In the genomic region with DNA sequence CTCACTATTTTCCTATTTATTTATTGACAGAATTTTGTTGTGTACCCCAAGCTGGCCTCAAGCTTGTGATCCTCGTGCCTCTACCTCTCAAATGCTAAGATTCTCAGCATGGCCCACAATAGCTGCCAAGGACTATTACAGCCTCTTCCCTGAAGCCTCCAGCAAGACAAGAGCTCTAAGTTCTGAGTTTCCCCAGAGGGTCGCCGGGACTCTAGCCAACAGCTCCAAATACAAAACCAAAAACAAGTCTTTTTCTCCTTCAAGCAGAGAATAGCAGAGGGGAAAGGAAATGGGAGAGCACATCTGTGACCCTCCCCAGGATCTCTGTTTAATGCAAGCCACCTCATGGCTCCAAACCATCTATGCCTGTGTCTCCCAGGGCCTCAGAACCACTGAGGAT, we compare ENCODE assay signal across 14 mouse cellular contexts. TPM values are rescaled to one million over a fixed set of nuclear protein-coding genes. Genes with fewer than 3 reads are reported as not detected.
DNase-seq lines count a peak whose midpoint lies in the region; ATAC-seq and TF ChIP-seq lines count a peak whose summit lies in the region.
"Had no signal": no experiment of that assay in that cellular context is flagged by ENCODE, and none has a peak within 500 bp of the region (broad histone marks: within the 10 kb centered on the region; RNA-seq: fewer than 3 reads in every experiment).

No protein-coding gene starts in this region.

- no peak overlapping the region for H3K4me2 ChIP-seq in limb, embryonic 15.5 days
- H3K4me2 ChIP-seq: hindbrain, embryonic 15.5 days had no signal

- no peak for ATAC-seq in limb, embryonic 15.5 days (ENCODE audit: insufficient number of reproducible peaks, low FRiP score, low TSS enrichment, low read depth)
- ATAC-seq in megakaryocyte progenitor cell, adult 5-6 weeks (replicated peaks; ENCODE audit: poor library complexity) = no peak
- ATAC-seq: forebrain, postnatal 0 days had no signal

- no peak for DNase-seq in left cerebral cortex, adult 2 months (ENCODE audit: extremely low spot score in 1 of 2, low spot score in 2 of 2)
- no peak for DNase-seq in left cerebral cortex, adult 18-20 months (ENCODE audit: low spot score in 2 of 2)
- DNase-seq in embryonic facial prominence, embryonic 10.5 days (ENCODE audit: low spot score) = no peak
- DNase-seq in gastrocnemius, postnatal 10 days = peak; percentile 64
- no peak for DNase-seq in urinary bladder, adult 18-20 months (ENCODE audit: low spot score in 2 of 2)
- DNase-seq: adrenal gland, postnatal 14 days; cerebellum, postnatal 36 days; forebrain, postnatal 0 days had no signal

- H3K27ac ChIP-seq in left cerebral cortex, adult 2 months = peak overlapping the region; percentile 68
- H3K27ac ChIP-seq in embryonic facial prominence, embryonic 10.5 days (replicated peaks) = 0 out of 2 replicates have a peak overlapping the region, but pooled peaks have one; percentile 40
- peak overlapping the region; percentile 47; the same call in 1 of the 2 replicates for H3K27ac ChIP-seq in limb, embryonic 15.5 days

- peaks cover 93% of the 10 kb centered on the region for H3K36me3 ChIP-seq in embryonic facial prominence, embryonic 10.5 days (replicated peaks)
- H3K36me3 ChIP-seq in limb, embryonic 15.5 days = peaks cover 67% of the 10 kb centered on the region

- no peak overlapping the region for H3K9ac ChIP-seq in limb, embryonic 15.5 days
- H3K9ac ChIP-seq: forebrain, postnatal 0 days; hindbrain, embryonic 15.5 days had no signal

- H3K27me3 ChIP-seq in embryonic facial prominence, embryonic 10.5 days (replicated peaks; ENCODE audit: low read depth, poor library complexity, severe bottlenecking) = no peaks in the 10 kb centered on the region
- H3K27me3 ChIP-seq in limb, embryonic 15.5 days = no peaks in the 10 kb centered on the region
- H3K27me3 ChIP-seq: hindbrain, embryonic 15.5 days had no signal

- WGBS in embryonic facial prominence, embryonic 10.5 days = 63% methylated on average over 3 of the region's 3 CpGs
- WGBS in limb, embryonic 15.5 days = 80% methylated on average over 3 of the region's 3 CpGs

- no peaks in the 10 kb centered on the region for H3K9me3 ChIP-seq in embryonic facial prominence, embryonic 10.5 days
- H3K9me3 ChIP-seq in limb, embryonic 15.5 days = no peaks in the 10 kb centered on the region
- H3K9me3 ChIP-seq: hindbrain, embryonic 15.5 days had no signal

- no peak for TF ChIP-seq CTCF in left cerebral cortex, adult 2 months (IDR thresholded peaks at IDR 0.05)

- no peak overlapping the region for H3K4me3 ChIP-seq in left cerebral cortex, adult 2 months
- H3K4me3 ChIP-seq in embryonic facial prominence, embryonic 10.5 days = no peak overlapping the region
- no peak overlapping the region for H3K4me3 ChIP-seq in limb, embryonic 15.5 days
- H3K4me3 ChIP-seq: hindbrain, embryonic 15.5 days had no signal

- H3K4me1 ChIP-seq in embryonic facial prominence, embryonic 10.5 days = peaks cover 14% of the 10 kb centered on the region
- H3K4me1 ChIP-seq in limb, embryonic 15.5 days = no peaks in the 10 kb centered on the region
- H3K4me1 ChIP-seq: hindbrain, embryonic 15.5 days had no signal

- intact Hi-C loops in left cerebral cortex, adult 2 months (cut with DNase I) = no loop called here

RNA-seq across cellular contexts. Expression of a gene that starts 17.8 kb away (rescaled TPM):
- total RNA-seq in left cerebral cortex, adult 2 months (2021) = 10 to 100 TPM; 17.5 to 19.1 TPM
- total RNA-seq in left cerebral cortex, adult 18-20 months (2021) = 10 to 100 TPM; 18.2 to 21.3 TPM
- 31.3 and 33.2 TPM in 2 replicates for polyA plus RNA-seq in embryonic facial prominence, embryonic 10.5 days (2016; fragmentation: Nextera tagmentation; extraction: Ambion mirVana)
- 10 to 100 TPM; 11.2 to 14.3 TPM for total RNA-seq in gastrocnemius, postnatal 10 days (2021)
- 39.4 and 40.0 TPM in 2 replicates for polyA plus RNA-seq in limb, embryonic 15.5 days (2015; fragmentation: Nextera tagmentation; extraction: Ambion mirVana)
- 5.4 and 7.1 TPM in 2 replicates for total RNA-seq in megakaryocyte progenitor cell, adult 5-6 weeks (2015)
- 5.3 and 7.8 TPM in 2 replicates for total RNA-seq in megakaryocyte progenitor cell, adult 5-6 weeks (2017)

RNA-seq across cellular contexts. Expression of a gene that starts 22.0 kb away (rescaled TPM):
- 10 to 100 TPM; 13.9 to 14.4 TPM for total RNA-seq in left cerebral cortex, adult 2 months (2021)
- total RNA-seq in left cerebral cortex, adult 18-20 months (2021) = 10 to 100 TPM; 11.1 to 14.2 TPM
- 32.2 and 33.1 TPM in 2 replicates for polyA plus RNA-seq in embryonic facial prominence, embryonic 10.5 days (2016; fragmentation: Nextera tagmentation; extraction: Ambion mirVana)
- total RNA-seq in gastrocnemius, postnatal 10 days (2021) = 10 to 100 TPM; 26.3 to 35.3 TPM
- polyA plus RNA-seq in limb, embryonic 15.5 days (2015; fragmentation: Nextera tagmentation; extraction: Ambion mirVana) = 83.7 and 87.5 TPM in 2 replicates
- total RNA-seq in megakaryocyte progenitor cell, adult 5-6 weeks (2015) = 0.22 TPM in 1 of 2 replicates, not detected in the other
- 0.25 and 2.9 TPM in 2 replicates for total RNA-seq in megakaryocyte progenitor cell, adult 5-6 weeks (2017)

RNA-seq across cellular contexts. Expression of a gene that starts 23.4 kb away (rescaled TPM):
- total RNA-seq in left cerebral cortex, adult 2 months (2021) = 10 to 100 TPM; 45.2 to 52.2 TPM
- total RNA-seq in left cerebral cortex, adult 18-20 months (2021) = 10 to 100 TPM; 43.6 to 45.6 TPM
- 45.9 and 47.8 TPM in 2 replicates for polyA plus RNA-seq in embryonic facial prominence, embryonic 10.5 days (2016; fragmentation: Nextera tagmentation; extraction: Ambion mirVana)
- 10 to 100 TPM; 18.9 to 25.0 TPM for total RNA-seq in gastrocnemius, postnatal 10 days (2021)
- 34.7 and 41.8 TPM in 2 replicates for polyA plus RNA-seq in limb, embryonic 15.5 days (2015; fragmentation: Nextera tagmentation; extraction: Ambion mirVana)
- total RNA-seq in megakaryocyte progenitor cell, adult 5-6 weeks (2015) = 15.1 and 16.2 TPM in 2 replicates
- total RNA-seq in megakaryocyte progenitor cell, adult 5-6 weeks (2017) = 14.4 and 17.2 TPM in 2 replicates

RNA-seq across cellular contexts. Expression of a gene that starts 32.1 kb away (rescaled TPM):
- not detected for total RNA-seq in left cerebral cortex, adult 2 months (2021)
- not detected for total RNA-seq in left cerebral cortex, adult 18-20 months (2021)
- 2,457 and 2,745 TPM in 2 replicates for polyA plus RNA-seq in embryonic facial prominence, embryonic 10.5 days (2016; fragmentation: Nextera tagmentation; extraction: Ambion mirVana)
- total RNA-seq in gastrocnemius, postnatal 10 days (2021) = not detected
- polyA plus RNA-seq in limb, embryonic 15.5 days (2015; fragmentation: Nextera tagmentation; extraction: Ambion mirVana) = 54.8 and 106 TPM in 2 replicates
- total RNA-seq in megakaryocyte progenitor cell, adult 5-6 weeks (2015) = not detected in 2 replicates
- not detected in 2 replicates for total RNA-seq in megakaryocyte progenitor cell, adult 5-6 weeks (2017)
- total RNA-seq: adrenal gland, postnatal 14 days; ES-E14; forebrain, postnatal 0 days; left cerebral cortex, adult 8-10 months; neutrophil, adult 5-6 weeks had no signal
- polyA plus RNA-seq: forebrain, postnatal 0 days had no signal

RNA-seq across cellular contexts. Expression of a gene that starts 38.8 kb away (rescaled TPM):
- 10 to 100 TPM; 19.2 to 24.6 TPM for total RNA-seq in left cerebral cortex, adult 2 months (2021)
- 10 to 100 TPM; 24.5 to 29.0 TPM for total RNA-seq in left cerebral cortex, adult 18-20 months (2021)
- 102 and 106 TPM in 2 replicates for polyA plus RNA-seq in embryonic facial prominence, embryonic 10.5 days (2016; fragmentation: Nextera tagmentation; extraction: Ambion mirVana)
- 1 to 10 TPM; 7.6 to 8.6 TPM for total RNA-seq in gastrocnemius, postnatal 10 days (2021)
- polyA plus RNA-seq in limb, embryonic 15.5 days (2015; fragmentation: Nextera tagmentation; extraction: Ambion mirVana) = 45.6 and 48.1 TPM in 2 replicates
- 56.5 and 60.4 TPM in 2 replicates for total RNA-seq in megakaryocyte progenitor cell, adult 5-6 weeks (2015)
- 70.3 and 82.6 TPM in 2 replicates for total RNA-seq in megakaryocyte progenitor cell, adult 5-6 weeks (2017)
